Mouse (Mus musculus) urinary bladder, postnatal 36 days (tissue): Measurements from ENCODE around the gene Zmym2.
A peak's percentile ranks its signal among the peaks of the same experiment; 100 is the strongest.
"Not testable (repeated sequence)": the region's sequence is repeated elsewhere in the genome, so short reads cannot be mapped to it uniquely, and the experiment has no call there.

Experiments used
- DNase-seq, 2 experiments: peaks; one replicate each; pipeline ENCODE4 v3.0.0; 2022; ENCODE audit warnings: low spot score in 2 of 2, mixed read lengths in 1 of 2

Zmym2 gene

GRCm38 (mm10) chr14:56886594-56887513 is at the start of gene Zmym2:
Gene Zmym2 (plus strand): TSS chr14:56886653.
- peak; percentile 68 to 70 for DNase-seq

- DNase-seq: no peak
These were observed 42.4 kb upstream of the Zmym2 start for GRCm38 (mm10) chr14:56844033-56844432.

GRCm38 (mm10) chr14:56844507-56844906 is 41.9 kb upstream of the Zmym2 start:
- DNase-seq: no peak

- no peak for DNase-seq
These were observed 38.1 kb upstream of the Zmym2 start for GRCm38 (mm10) chr14:56848322-56848721.

GRCm38 (mm10) chr14:56849681-56850080 is 36.8 kb upstream of the Zmym2 start:
- no peak for DNase-seq

GRCm38 (mm10) chr14:56864041-56864440 is 22.4 kb upstream of the Zmym2 start:
- DNase-seq: no peak

GRCm38 (mm10) chr14:56864641-56865040 is 21.8 kb upstream of the Zmym2 start:
- no peak for DNase-seq

- not testable (repeated sequence) for DNase-seq
These were observed 21.3 kb upstream of the Zmym2 start for GRCm38 (mm10) chr14:56865112-56865511.

- DNase-seq: no peak
These were observed 12.9 kb upstream of the Zmym2 start for GRCm38 (mm10) chr14:56873525-56873924.

- DNase-seq: no peak
These were observed 10.8 kb upstream of the Zmym2 start for GRCm38 (mm10) chr14:56875586-56876159.

GRCm38 (mm10) chr14:56881271-56881670 is 5.2 kb upstream of the Zmym2 start:
- no peak for DNase-seq

- DNase-seq: no peak
These were observed 3.0 kb upstream of the Zmym2 start for GRCm38 (mm10) chr14:56883431-56883830.

GRCm38 (mm10) chr14:56885308-56885771 is 1.1 kb upstream of the Zmym2 start:
- DNase-seq: peak; percentile 70 to 80

- DNase-seq: peak; percentile 79 to 84
These were observed 363 bp upstream of the Zmym2 start for GRCm38 (mm10) chr14:56885986-56886593.

- DNase-seq: no peak
These were observed 1.0 kb downstream of the Zmym2 start for GRCm38 (mm10) chr14:56887514-56887880.

GRCm38 (mm10) chr14:56887887-56888286 is 1.4 kb downstream of the Zmym2 start:
- DNase-seq: peak; percentile 35 to 60

GRCm38 (mm10) chr14:56888416-56888815 is 2.0 kb downstream of the Zmym2 start:
- no peak for DNase-seq

- DNase-seq: no peak
These were observed 8.0 kb downstream of the Zmym2 start for GRCm38 (mm10) chr14:56894417-56894816.

GRCm38 (mm10) chr14:56896521-56896920 is 10.1 kb downstream of the Zmym2 start:
- no peak for DNase-seq

- DNase-seq: no peak
These were observed 11.0 kb downstream of the Zmym2 start for GRCm38 (mm10) chr14:56897475-56897874.

- DNase-seq: no peak
These were observed 13.2 kb downstream of the Zmym2 start for GRCm38 (mm10) chr14:56899656-56900055.

- DNase-seq: no peak
These were observed 16.6 kb downstream of the Zmym2 start for GRCm38 (mm10) chr14:56903039-56903438.

GRCm38 (mm10) chr14:56905696-56906095 is 19.2 kb downstream of the Zmym2 start:
- no peak for DNase-seq
